Mouse (Mus musculus): ENCODE results near the gene Clybl.

Clybl gene

GRCm38 (mm10) chr14:122181078-122181814 is at the start of gene Clybl:
Clybl (plus strand) TSS chr14:122181704.
- peak; percentile 96 to 98 for DNase-seq

DNA sequence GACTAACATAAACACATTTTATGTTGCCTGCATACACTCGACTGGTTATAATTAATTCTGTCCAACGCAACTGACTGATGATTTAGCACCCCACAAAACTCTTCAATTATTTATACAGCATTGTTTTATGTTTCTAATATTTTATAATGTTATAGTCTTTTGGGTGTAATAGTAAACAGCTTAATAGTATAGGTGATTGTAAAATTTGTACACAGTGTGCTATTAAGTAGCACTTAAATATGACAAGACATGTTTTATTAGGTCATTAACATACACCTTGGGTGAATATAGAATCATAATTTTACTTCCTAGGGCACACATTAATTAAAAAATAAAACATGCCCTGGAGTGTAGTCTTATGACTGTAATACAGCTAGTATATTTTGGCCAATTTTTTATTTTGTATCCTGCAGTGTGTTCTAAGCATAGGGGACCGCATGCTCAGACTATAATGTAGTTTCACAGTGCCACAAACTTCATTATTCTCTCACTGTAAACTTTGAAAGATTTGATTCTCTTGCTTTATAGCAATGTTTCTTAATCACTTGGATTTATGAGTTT is 45.1 kb upstream of the Clybl start:
- DNase-seq: no peak

DNA sequence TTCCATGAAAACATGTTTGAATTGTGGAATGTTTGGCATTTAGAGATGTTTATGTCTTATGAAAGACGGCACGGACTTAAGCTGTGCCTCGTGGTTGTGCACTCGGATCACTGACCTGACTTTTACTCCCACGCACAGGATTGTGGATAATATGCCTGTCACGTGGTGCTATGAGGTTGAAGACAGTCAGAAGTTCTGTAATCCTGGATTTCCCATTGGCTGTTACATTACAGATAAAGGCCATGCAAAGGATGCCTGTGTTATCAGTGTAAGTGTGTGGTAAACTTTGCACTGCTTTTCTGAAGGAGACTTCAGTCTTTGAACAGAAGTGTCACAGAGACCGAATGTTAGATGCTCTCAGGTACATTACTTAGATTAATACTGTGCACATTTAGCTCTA is 44.3 kb upstream of the Clybl start:
- DNase-seq: no peak

DNA sequence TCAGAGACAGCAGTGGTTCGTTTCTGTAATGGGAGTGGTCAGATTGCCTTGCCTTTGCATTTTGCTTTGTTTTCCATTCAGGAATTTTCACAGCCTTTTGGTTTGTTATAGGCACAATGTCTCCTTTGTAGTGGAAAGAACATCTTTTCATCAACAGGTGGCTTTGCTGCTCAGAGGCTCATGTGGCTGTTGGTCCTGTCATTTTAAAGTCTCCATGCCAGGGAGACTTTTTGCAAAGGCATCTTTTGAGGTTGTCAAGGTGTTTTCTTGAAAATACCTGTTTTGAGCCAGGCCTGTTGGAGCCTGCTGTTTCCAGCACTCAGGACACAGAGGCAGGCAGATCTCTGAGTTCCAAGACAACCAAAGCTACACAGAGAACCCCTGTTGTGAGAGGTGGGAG is 41.4 kb upstream of the Clybl start:
- no peak for DNase-seq

GRCm38 (mm10) chr14:122143585-122144269 is 37.8 kb upstream of the Clybl start:
- DNase-seq: no peak

GRCm38 (mm10) chr14:122145374-122145773 is 36.1 kb upstream of the Clybl start:
- DNase-seq: no peak

GRCm38 (mm10) chr14:122150616-122151015 is 30.9 kb upstream of the Clybl start:
- DNase-seq: no peak

GRCm38 (mm10) chr14:122157738-122158137 is 23.8 kb upstream of the Clybl start:
- no peak for DNase-seq

DNA sequence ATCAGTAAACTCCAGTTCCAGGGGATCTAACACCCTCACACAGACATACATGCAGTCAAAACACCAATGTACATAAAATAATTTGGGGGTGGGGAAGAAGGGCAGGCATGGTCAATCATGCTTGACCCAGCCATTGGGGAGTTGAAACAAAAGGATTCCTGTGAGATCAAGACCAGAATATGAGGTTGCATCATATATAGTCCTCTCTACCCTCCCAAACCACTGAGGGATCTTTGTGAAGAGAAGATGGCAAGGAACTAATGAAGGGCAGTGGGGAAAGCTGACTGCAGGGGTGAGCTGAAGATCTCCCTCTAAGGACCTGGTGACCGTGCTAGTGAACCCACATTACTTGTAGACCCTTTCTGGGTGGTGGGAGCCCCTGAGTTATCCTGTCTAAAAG is 20.6 kb upstream of the Clybl start:
- DNase-seq: no peak

- no peak for DNase-seq
Observed at GRCm38 (mm10) chr14:122168912-122169311, 12.6 kb upstream of the Clybl start.

- no peak for DNase-seq
Observed at GRCm38 (mm10) chr14:122170202-122170781, 11.2 kb upstream of the Clybl start.

DNA sequence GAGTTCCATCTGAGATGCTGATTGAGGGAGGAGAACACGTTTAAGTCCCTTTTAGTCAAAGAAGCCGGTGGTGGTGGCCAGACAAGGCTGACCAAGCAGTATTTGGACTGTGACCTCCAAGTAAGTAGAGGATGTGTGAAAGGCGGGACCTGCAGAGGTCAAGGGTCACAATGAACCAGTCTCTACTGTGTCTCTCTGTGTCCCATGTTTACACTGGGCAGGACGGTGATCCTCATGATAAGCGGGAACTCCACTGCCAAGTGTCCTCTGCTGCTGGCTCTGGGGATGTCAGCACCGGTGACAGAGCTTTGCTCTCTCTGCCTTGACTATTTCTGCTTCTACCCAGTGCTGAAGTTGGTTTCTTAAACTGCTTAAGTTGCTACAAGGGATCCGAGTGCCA is 10.5 kb upstream of the Clybl start:
- DNase-seq: no peak

- DNase-seq: no peak
Observed at GRCm38 (mm10) chr14:122176263-122176798, 5.2 kb upstream of the Clybl start.

DNA sequence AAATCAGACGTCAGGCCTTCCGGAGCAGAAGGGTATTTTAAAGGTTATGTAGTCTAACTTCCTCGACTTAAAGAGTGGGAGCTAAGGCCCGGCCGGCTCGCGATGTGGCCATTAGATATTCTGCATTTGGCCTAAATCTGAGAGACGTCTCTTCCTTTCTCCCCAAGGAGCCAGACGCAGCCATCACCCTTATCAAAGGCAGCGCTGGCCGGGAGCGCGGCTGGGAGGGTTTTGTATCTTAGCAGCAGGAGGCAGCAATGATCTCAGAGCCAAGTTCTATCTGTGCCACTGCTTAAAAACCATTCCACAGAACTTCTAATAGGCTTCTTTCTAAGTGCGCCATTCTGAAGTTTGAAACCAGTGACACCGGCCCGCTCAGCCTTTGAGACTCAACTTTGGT is 2.2 kb upstream of the Clybl start:
- no peak for DNase-seq

- no peak for DNase-seq
Observed at GRCm38 (mm10) chr14:122181815-122182157, 282 bp downstream of the Clybl start.

DNA sequence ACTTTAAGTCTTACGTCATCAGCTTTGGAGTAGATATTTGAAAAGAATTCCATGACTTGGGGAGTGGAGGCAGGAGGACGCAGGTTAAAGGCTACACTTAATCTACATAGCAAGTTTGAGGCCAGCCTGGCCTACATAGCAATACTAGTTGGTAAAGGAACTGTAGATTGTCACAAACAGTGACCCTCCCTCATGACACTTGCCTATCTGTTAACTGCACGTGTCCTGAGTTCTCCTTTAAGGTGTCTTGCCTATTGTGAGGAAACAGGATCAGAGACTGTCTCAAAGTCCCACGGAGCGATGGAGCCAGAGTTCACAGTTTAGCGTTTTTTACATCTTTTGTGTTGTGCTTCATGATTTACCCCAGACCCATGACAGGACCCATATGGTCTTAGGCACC is 716 bp downstream of the Clybl start:
- DNase-seq: no peak

- no peak for DNase-seq
Observed at GRCm38 (mm10) chr14:122183974-122184373, 2.5 kb downstream of the Clybl start.

DNA sequence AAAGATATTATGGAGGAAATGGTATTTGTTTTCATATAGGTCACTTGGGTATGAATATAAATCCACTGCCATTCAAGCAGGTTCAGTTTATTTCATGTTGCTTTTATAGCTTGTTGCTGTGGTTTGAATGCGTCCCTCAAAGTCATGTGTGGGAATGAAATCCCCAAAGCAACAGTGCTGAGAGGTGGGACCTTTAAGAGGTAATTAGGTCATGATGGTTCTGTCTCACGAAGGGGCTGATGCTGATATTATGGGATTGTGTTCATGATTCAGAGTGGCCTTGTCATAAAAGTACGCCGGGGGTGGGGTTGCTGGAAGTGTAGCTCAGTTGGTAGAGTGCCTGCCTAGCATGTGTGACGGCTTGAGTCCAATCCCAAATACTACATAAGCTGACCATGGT is 6.7 kb downstream of the Clybl start:
- no peak for DNase-seq

DNA sequence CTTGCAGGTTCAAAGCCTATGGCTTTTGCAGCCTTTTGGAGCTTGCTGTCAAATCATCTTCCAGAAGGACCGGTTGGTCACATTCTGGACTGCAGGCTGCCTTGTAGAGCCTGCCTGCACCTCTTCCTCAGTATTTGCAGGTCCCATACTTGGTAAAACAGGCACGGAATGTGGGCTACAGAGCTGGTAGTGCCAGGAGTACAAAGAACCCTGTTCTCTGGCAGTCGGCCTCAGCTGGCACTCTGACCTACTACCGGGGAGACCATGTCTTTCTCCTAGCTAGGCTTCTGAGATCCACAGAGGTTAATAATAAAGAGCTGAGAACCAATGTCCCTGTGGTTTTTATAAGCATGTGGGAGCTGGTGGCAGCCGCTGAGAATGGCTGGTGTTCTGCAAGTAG is 8.4 kb downstream of the Clybl start:
- no peak for DNase-seq

DNA sequence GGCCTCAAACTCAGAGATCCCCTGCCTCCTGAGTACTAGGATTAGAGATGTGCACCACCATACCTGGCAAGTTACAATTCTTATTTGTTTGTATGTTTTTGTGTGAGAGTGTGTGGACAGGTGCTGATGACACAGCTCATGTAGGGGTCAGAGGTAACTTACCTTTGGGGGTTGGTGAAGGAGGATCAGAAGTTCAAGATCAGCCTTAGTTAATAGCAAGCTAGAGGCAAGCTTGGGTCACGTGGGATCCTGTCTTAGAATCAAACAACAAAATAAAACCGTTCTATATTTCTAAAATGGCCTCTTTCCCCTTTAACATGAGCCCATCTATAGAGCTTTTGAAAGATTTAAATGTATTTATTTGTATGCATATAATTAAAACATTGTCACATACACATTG is 9.0 kb downstream of the Clybl start:
- DNase-seq: no peak

GRCm38 (mm10) chr14:122190941-122191510 is 9.5 kb downstream of the Clybl start:
- DNase-seq: peak in 1 of 2 experiments; percentile 69

DNA sequence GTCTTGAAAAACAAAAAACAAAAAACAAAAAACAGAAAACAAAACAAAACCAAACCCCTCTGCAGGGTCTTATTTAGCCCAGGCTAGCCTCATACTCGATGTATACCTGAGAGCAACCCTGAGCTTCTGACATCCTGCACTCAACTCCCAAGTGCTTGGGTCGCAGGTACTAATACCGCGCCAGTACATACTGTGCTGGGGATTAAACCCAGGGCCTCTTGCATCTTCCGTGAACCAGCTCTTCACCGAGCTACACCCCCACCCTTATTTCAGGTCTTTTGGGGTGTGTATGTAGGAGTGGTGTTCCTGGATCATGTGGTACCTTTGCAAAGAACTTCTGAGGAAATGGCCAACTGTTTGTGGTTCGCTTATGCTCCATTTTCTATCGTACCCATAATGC is 13.1 kb downstream of the Clybl start:
- DNase-seq: no peak

DNA sequence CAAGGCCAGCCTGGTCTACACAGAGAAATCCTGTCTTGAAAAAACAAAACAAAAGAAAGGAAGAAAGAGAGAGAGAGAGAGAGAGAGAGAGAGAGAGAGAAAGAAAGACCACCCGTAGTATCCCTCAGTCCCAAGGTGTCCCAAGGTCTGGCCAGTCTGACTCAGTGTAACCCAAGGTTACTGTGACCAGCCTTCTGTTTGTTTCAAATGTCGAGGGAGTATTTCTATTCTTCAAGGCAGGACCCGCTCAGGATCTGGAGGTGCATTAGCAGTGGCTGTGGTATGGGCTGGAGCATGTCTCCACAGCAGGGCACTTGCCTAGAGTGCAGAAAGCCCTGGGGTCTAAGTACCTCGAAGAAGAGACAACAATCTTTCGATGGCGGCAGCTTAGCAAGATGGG is 15.3 kb downstream of the Clybl start:
- DNase-seq: no peak

Data from lung, postnatal 4 days (tissue).